Mouse (Mus musculus) midbrain, embryonic 14.5 days (tissue): ENCODE data around the gene Cbx1. TPM values are rescaled to one million over a fixed set of nuclear protein-coding genes. Genes with fewer than 3 reads are reported as not detected.
A peak's percentile ranks its signal among the peaks of the same experiment; 100 is the strongest.

ENCODE experiments used
- ATAC-seq: fragments of 200-750 bp; cut with Nextera tagmentation; 2 replicates; pipeline ENCODE4 v1.8.0; 2017; ENCODE audit warnings: moderate number of reproducible peaks, moderate library complexity; ENCODE audit not compliant: low FRiP score, low TSS enrichment
- DNase-seq: peaks from one replicate; pipeline ENCODE4 v3.0.0-alpha.2; 2015
- H3K27ac ChIP-seq: fragments of 300-500 bp; sonication (generic); replicated peaks from 2 replicates; pipeline ENCODE4 v1.5.1; 2014; ENCODE audit warnings: mild to moderate bottlenecking, low read depth, low read length, moderate library complexity
- H3K27me3 ChIP-seq: fragments of 300-500 bp; sonication (generic); 2 replicates; pipeline ENCODE4 v1.6.1; 2014; ENCODE audit warnings: low read length, control low read depth, mixed read lengths; ENCODE audit not compliant: control insufficient read depth, insufficient read depth
- H3K36me3 ChIP-seq: fragments of 300-500 bp; sonication (generic); 2 replicates; pipeline ENCODE4 v1.6.1; 2014; ENCODE audit warnings: low read length, control low read depth; ENCODE audit not compliant: control insufficient read depth, insufficient read depth
- H3K4me1 ChIP-seq: fragments of 300-500 bp; sonication (generic); 2 replicates; pipeline ENCODE4 v1.6.1; 2014; ENCODE audit warnings: mild to moderate bottlenecking, antibody characterized with exemption, low read length, control low read depth; ENCODE audit not compliant: control insufficient read depth, insufficient read depth
- H3K4me2 ChIP-seq: fragments of 300-500 bp; sonication (generic); 2 replicates; pipeline ENCODE4 v1.6.1; 2014; ENCODE audit warnings: mild to moderate bottlenecking, low read length, moderate library complexity
- H3K4me3 ChIP-seq: fragments of 300-500 bp; sonication (generic); replicated peaks from 2 replicates; pipeline ENCODE4 v1.5.1; 2014; ENCODE audit warnings: low read depth, low read length
- H3K9ac ChIP-seq: fragments of 300-500 bp; sonication (generic); replicated peaks from 2 replicates; pipeline ENCODE4 v1.6.1; 2014; ENCODE audit warnings: mild to moderate bottlenecking, low read length, moderate library complexity
- H3K9me3 ChIP-seq: fragments of 300-500 bp; sonication (generic); 2 replicates; pipeline ENCODE4 v1.6.1; 2016; ENCODE audit warnings: low read length, control low read depth, mixed read lengths; ENCODE audit not compliant: control insufficient read depth
- WGBS: fragments of 180-500 bp; shearing (Covaris S2); extraction: QIAGEN DNeasy Blood & Tissue Kit; methylation state at CpG from one replicate; pipeline ENCODE4 v1.1.7; 2014; 5-methylcytosine and 5-hydroxymethylcytosine counted together
- polyA plus RNA-seq: library from polyadenylated mRNA; unstranded; fragments of >200 nt; fragmentation: Nextera tagmentation; extraction: Ambion mirVana; gene quantifications from 2 replicates; pipeline ENCODE4 v1.2.1, GENCODE M21; 2014

Cbx1 gene
- polyA plus RNA-seq, 1 experiment from 2014 or later: 73.9 TPM

GRCm38 (mm10) chr11:96813920-96814319 lies 25.0 kb downstream of the Cbx1 start:
- H3K4me3 ChIP-seq: no peak overlapping the region
- H3K9me3 ChIP-seq: no peaks in the 10 kb centered on the region
- DNase-seq: no peak
- no peak overlapping the region for H3K9ac ChIP-seq
- ATAC-seq: no peak
- 93% methylated on average over 5 of the region's 5 CpGs for WGBS
- H3K36me3 ChIP-seq: peaks cover 76% of the 10 kb centered on the region
- H3K27ac ChIP-seq: no peak overlapping the region
- no peaks in the 10 kb centered on the region for H3K4me1 ChIP-seq
- no peaks in the 10 kb centered on the region for H3K27me3 ChIP-seq
- no peak overlapping the region for H3K4me2 ChIP-seq

DNA sequence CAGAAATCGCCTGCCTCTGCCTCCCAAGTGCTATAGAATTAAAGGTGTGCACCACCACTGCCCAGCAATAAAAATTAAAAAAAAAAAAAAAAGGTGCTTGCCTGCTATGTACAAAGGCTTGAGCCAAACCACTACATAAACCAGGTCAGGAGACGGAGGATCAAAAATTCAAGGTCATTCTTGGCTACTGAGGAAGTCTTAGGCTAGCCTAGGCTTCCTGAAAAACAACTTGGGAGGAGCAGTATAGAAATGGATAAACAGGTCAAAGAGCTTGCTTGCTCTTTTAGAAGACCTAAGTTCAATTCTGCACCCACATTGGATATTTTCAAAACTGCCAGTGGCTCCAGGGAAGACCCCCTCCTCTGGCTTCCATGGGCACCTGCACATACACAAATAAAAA lies 25.5 kb downstream of the Cbx1 start:
- no peaks in the 10 kb centered on the region for H3K4me1 ChIP-seq
- H3K9ac ChIP-seq: no peak overlapping the region
- DNase-seq (no peak), ATAC-seq (no peak)
- H3K4me2 ChIP-seq: no peak overlapping the region
- no peak overlapping the region for H3K27ac ChIP-seq
- no peaks in the 10 kb centered on the region for H3K27me3 ChIP-seq
- WGBS: 95% methylated on average over 2 of the region's 2 CpGs
- no peaks in the 10 kb centered on the region for H3K9me3 ChIP-seq
- no peak overlapping the region for H3K4me3 ChIP-seq
- peaks cover 77% of the 10 kb centered on the region for H3K36me3 ChIP-seq

GRCm38 (mm10) chr11:96815895-96816294 lies 27.0 kb downstream of the Cbx1 start:
- no peaks in the 10 kb centered on the region for H3K9me3 ChIP-seq
- no peak overlapping the region for H3K4me3 ChIP-seq
- H3K27ac ChIP-seq: no peak overlapping the region
- DNase-seq (no peak), ATAC-seq (no peak)
- H3K4me2 ChIP-seq: no peak overlapping the region
- H3K9ac ChIP-seq: no peak overlapping the region
- WGBS: 96% methylated on average over 2 of the region's 2 CpGs
- H3K27me3 ChIP-seq: no peaks in the 10 kb centered on the region
- H3K4me1 ChIP-seq: no peaks in the 10 kb centered on the region
- peaks cover 80% of the 10 kb centered on the region for H3K36me3 ChIP-seq

GRCm38 (mm10) chr11:96816494-96816893 lies 27.6 kb downstream of the Cbx1 start:
- Histone ChIP-seq H3K9ac (no peak overlapping the region), H3K36me3 (peaks cover 86% of the 10 kb centered on the region), H3K4me3 (no peak overlapping the region), H3K4me2 (no peak overlapping the region), H3K27me3 (no peaks in the 10 kb centered on the region), H3K4me1 (no peaks in the 10 kb centered on the region), H3K27ac (no peak overlapping the region), H3K9me3 (no peaks in the 10 kb centered on the region)
- no peak for DNase-seq
- no peak for ATAC-seq
- 94% methylated on average over 1 of the region's 1 CpGs for WGBS

DNA sequence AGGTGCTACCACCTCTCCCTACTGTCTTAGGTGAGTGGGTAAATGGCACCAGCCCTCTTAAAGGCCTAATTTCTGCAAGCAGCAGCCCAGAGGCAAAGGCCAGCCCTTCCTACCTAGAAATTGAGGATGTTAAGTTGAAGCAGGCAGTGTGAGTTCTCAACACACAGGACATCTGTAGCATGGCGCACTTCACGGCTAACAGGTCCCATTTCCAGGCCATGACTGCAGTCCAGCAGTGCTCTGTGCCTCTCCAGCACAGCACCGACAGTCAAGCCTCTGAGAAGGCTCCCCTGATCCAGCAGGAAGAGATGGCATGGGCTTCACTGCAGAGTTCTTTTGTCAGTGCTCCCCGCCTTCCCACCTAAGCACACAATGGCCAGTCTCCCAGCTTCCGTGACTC lies 28.1 kb downstream of the Cbx1 start:
- Histone ChIP-seq H3K4me2 (no peak overlapping the region), H3K9ac (no peak overlapping the region), H3K9me3 (no peaks in the 10 kb centered on the region), H3K4me1 (no peaks in the 10 kb centered on the region), H3K27me3 (no peaks in the 10 kb centered on the region), H3K36me3 (peaks cover 86% of the 10 kb centered on the region), H3K27ac (peak overlapping the region; percentile 52; the same call in 1 of the 2 replicates), H3K4me3 (no peak overlapping the region)
- ATAC-seq: no peak
- 52% methylated on average over 5 of the region's 5 CpGs for WGBS
- no peak for DNase-seq

DNA sequence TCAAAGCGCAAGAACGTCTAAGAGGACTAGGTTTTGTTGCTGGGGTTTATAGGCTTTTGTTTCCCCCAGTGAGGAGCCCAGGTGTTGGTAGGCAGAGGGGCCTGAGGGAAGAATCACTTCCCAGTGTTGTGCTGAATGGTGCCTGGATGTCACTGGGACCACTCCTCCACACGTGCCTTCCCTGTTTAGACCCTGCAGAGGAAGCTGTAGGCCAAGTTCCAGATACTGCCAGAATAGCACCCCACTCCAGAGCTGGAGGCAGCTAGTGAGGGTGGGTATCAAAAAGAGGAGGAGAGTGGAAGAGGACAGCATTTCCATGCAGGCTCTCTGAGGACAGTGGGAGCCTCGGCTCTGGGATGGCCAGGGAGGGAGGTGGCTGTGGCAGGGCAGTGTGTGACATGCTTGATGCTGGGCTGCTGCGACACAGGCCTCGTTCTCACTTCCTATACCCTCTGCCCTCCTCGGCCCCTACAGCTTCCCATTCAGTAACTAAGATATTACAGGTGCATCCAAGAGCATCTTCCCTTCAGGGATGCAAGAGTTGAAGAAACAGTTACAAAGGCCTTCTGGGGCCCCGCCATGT lies 29.3 kb downstream of the Cbx1 start:
- peaks cover 87% of the 10 kb centered on the region for H3K36me3 ChIP-seq
- H3K9me3 ChIP-seq: no peaks in the 10 kb centered on the region
- no peak overlapping the region for H3K27ac ChIP-seq
- no peak for ATAC-seq
- DNase-seq: no peak
- H3K4me1 ChIP-seq: peaks cover 4% of the 10 kb centered on the region
- 82% methylated on average over 8 of the region's 8 CpGs for WGBS
- no peaks in the 10 kb centered on the region for H3K27me3 ChIP-seq
- no peak overlapping the region for H3K4me2 ChIP-seq
- no peak overlapping the region for H3K4me3 ChIP-seq
- no peak overlapping the region for H3K9ac ChIP-seq

GRCm38 (mm10) chr11:96821956-96822355 lies 33.0 kb downstream of the Cbx1 start:
- peaks cover 37% of the 10 kb centered on the region for H3K4me1 ChIP-seq
- ATAC-seq (no peak), DNase-seq (no peak)
- H3K36me3 ChIP-seq: peaks cover 73% of the 10 kb centered on the region
- WGBS: 92% methylated on average over 10 of the region's 10 CpGs
- no peaks in the 10 kb centered on the region for H3K27me3 ChIP-seq
- H3K4me3 ChIP-seq: no peak overlapping the region
- H3K4me2 ChIP-seq: no peak overlapping the region
- no peak overlapping the region for H3K9ac ChIP-seq
- no peak overlapping the region for H3K27ac ChIP-seq
- H3K9me3 ChIP-seq: no peaks in the 10 kb centered on the region

DNA sequence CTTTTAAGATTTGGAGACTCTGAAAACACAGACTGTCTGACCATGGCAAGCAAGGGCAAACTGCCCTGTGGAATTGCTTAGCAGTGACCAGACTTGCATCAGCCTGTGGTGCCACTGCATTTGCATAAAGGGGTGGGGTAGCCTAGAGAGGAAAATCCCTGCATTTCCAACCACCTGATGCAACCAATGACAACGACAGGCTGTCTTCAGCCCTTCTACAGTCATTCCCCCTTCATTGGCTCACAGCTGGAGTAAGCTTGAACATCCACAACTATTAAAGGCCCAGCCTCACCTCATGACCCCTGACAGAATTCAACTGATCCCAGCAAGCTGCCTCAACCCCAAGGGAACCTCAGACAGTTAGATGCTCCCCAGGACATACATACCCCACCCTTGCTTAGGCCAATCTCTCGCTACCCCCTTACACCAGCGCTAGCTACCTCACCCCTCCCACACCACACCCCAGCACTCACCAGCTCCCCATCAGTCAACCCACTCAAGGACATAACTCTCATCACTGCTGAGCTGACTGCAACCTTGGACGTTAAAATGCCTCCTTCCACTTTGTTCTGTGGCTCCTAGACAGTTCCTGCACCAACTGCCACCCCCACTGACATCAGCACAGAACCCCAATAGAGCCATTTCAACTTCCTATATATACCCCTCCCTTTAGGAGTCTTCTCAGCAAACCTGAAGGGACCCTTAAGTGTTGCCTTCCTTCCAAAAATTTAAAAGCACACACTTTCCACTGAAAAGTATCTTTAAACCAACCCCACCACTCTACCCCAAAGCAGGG lies 33.9 kb downstream of the Cbx1 start:
- Histone ChIP-seq H3K36me3 (peaks cover 73% of the 10 kb centered on the region), H3K27ac (peak overlapping the region; percentile 84), H3K9me3 (no peaks in the 10 kb centered on the region), H3K4me3 (peak overlapping the region; percentile 51), H3K9ac (peak overlapping the region; percentile 62), H3K4me1 (peaks cover 47% of the 10 kb centered on the region), H3K27me3 (no peaks in the 10 kb centered on the region), H3K4me2 (peak overlapping the region; percentile 97)
- DNase-seq (no peak), ATAC-seq (no peak)
- WGBS: 41% methylated on average over 4 of the region's 4 CpGs

GRCm38 (mm10) chr11:96823471-96823837 lies 34.5 kb downstream of the Cbx1 start:
- Histone ChIP-seq H3K4me3 (peak overlapping the region; percentile 51), H3K36me3 (peaks cover 68% of the 10 kb centered on the region), H3K9me3 (no peaks in the 10 kb centered on the region), H3K27me3 (no peaks in the 10 kb centered on the region), H3K27ac (peak overlapping the region; percentile 84), H3K4me2 (peak overlapping the region; percentile 97), H3K9ac (peak overlapping the region; percentile 62), H3K4me1 (peaks cover 52% of the 10 kb centered on the region)
- ATAC-seq (peak; percentile 39), DNase-seq (no peak)
- 5% methylated on average over 13 of the region's 13 CpGs for WGBS
